Mouse (Mus musculus): Measurements from ENCODE around the gene Nbea. TPM values are rescaled to one million over a fixed set of nuclear protein-coding genes. Genes with fewer than 3 reads are reported as not detected.
A peak's percentile ranks its signal among the peaks of the same experiment; 100 is the strongest.
"Not testable (repeated sequence)": the region's sequence is repeated elsewhere in the genome, so short reads cannot be mapped to it uniquely, and the experiment has no call there.

The Nbea gene
- total RNA-seq, 2 experiments from 2014 or later: 198 to 199 TPM

DNA sequence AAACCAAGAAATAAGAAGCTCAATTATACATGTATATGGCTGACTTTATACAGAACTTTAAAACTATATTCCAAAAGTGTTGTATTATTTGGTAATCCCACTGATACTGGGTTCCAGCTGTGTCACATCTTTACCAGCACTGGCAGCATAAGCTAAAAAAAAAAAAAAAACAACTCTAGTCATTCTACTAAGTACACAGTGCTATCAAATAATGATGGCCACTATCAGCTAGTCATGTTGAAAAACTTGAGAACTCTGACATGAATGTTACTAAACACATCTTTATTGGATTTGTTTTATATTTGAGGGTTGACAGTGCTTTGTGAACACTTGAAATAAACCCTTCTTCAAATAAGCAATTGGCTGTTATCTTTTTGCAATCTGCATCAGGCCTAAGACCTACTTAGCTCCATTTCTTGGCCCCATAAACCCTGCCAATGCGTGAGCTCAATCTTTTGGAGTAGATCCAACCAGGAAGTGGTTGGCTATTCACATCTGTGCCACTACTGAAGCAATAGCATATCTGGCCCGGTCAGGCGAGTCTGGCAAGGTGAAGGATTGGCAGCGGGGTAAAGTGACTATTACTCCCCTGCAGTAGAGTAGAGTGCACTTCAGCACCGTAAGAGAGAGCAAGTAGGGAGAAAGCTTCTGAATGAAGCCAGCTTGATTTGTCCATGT, 137.7 kb downstream of the Nbea start:
- intact Hi-C loops (cut with DNase I): no loop called here
- DNase-seq (ENCODE audit: low spot score in 2 of 2): no peak

DNA sequence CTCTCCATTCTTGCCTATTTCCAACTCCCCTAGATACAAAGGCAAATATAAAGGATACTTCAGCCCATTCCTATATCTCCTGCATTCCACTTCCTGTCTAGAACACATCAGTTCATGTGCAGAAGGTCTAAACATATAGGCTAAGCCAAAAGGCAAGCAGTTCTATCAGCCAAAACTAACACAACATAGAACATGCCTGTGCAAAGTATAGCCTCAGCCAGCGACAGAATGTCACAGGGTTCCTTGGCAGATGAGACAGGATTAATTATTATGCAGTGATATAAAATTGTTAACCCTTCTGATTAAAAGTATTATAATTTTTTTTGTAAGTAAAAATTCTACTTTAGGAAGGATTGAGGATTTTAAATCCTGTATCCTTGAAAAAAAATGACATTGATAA, 140.4 kb downstream of the Nbea start:
- intact Hi-C loops (cut with DNase I): no loop called here
- no peak for DNase-seq (ENCODE audit: low spot score in 2 of 2)

DNA sequence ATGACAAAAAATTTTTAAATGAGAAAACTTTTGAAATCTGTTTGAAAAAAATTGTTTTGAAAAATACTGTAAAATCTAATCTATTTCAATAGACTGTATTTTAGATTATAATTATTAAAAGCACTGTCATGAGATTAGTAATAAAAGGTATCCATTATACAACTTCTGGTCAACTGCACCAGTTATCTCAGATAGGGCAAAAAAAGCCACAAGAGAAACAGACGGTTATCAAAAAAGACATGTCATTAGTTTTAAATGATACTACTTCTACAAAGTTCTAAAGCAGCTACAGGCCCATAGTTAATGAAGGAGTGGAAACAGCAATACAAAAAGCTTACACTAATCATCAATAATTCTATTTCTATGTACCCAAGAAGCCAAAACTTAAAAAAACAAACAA, 144.0 kb downstream of the Nbea start:
- DNase-seq (ENCODE audit: low spot score in 2 of 2): no peak
- intact Hi-C loops (cut with DNase I): no loop called here

DNA sequence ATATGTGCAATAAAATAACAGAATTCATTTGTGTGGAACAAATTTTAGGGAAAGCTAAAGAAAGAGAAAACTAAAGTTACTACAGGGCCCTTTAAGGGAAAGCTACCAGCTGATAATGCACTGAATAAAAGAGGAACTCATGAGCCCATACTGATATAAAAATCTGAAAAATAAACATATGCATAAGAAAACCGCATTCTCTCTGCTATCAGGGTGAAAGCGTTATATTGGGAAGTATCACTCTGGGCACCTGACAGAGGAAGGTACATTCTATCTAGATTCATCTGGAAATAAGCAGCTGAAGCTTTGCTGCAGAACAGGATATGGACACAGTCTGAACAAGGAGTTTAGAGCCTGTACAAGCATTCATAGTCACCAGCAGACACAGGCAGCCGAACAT, 148.9 kb downstream of the Nbea start:
- no peak for DNase-seq (ENCODE audit: low spot score in 2 of 2)
- intact Hi-C loops (cut with DNase I): no loop called here

DNA sequence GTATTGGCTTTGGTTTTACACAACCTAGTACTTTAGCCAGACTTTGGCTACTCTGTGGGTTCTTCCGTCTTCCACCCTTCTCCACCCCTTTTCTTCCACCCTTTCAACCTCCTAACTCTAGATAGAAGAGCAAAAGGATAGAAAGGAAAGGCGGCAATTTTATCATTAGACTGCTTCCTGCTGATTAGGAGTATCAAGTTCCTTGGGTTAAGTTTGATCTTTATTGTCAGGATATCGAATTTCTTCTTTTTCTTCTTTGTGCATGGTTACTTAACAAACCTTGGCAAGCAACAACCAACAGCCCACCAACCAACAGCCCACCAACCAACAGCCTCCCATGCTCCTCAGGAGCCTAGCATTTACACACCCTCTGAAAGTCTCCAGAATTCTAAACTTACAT, 165.0 kb downstream of the Nbea start:
- no peak for DNase-seq (ENCODE audit: low spot score in 2 of 2)
- intact Hi-C loops (cut with DNase I): no loop called here

DNA sequence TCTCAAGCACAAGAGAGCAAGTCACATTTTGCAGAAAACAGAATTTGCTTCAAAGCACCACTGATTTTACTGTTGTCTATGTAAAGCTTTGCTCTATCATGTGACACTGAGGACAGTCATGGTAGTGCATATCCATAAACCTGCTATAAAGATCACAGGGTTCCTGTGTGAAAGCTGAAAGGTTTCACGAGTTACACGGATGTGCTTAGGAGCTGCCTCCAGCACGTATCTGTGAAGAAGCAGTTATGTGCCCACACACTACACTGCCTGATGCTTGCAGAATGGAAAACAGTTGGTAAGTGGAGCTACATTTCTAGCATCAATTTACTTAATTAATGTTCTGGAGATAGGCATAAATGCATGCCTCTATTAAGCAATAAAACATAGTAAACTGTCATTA, 172.4 kb downstream of the Nbea start:
- intact Hi-C loops (cut with DNase I): no loop called here
- peak in 1 of 2 experiments; percentile 21 for DNase-seq (ENCODE audit: low spot score in 2 of 2)

DNA sequence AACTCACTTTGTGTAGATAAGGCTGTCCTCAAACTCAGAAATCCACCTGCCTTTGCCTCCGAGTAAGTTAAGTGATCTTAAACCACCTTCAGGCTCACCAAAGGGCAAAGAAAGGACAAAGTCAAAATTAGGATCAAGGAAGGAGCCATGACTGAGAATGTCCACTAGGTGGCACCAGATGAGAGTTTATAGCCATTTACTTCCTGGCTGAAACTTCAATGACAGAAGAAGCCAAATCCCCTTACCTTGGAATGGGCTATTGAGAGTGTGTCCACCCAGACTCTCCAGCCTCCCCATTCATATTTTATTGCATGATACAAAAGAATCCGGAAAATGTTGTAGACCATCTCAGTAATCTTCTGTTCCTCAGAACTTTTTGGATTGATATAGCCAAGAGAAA, 175.5 kb downstream of the Nbea start:
- intact Hi-C loops (cut with DNase I): loop anchor here (2.0 to 10.0 kb wide), 3 partner anchors 174 to 1437 kb away; partner anchors contain the start of gene Nbea
- peak; percentile 62 for DNase-seq (ENCODE audit: low spot score in 2 of 2)

DNA sequence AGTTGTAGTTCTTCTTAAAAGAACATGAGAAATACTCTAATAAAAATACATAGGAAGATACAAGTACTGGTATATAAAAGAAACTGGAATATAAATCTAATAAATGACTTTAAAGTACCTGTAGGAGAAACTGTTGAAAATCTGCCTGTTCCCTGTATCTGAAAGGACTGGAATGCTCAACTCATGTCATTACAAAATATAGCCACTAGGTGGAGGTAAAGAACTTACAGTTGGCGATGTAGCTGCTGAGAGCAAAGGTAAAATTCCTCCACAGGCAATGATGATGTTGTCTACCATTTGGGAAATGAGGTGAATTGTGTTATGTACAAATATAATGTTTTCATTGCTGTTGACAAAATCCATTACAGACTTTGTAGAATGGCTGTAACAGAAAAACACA, 183.2 kb downstream of the Nbea start:
- intact Hi-C loops (cut with DNase I): loop anchor here (10.0 kb wide), 1 partner anchor 1445 kb away; no protein-coding TSS in a partner anchor
- DNase-seq (ENCODE audit: low spot score in 2 of 2): peak in 1 of 2 experiments; percentile 85

DNA sequence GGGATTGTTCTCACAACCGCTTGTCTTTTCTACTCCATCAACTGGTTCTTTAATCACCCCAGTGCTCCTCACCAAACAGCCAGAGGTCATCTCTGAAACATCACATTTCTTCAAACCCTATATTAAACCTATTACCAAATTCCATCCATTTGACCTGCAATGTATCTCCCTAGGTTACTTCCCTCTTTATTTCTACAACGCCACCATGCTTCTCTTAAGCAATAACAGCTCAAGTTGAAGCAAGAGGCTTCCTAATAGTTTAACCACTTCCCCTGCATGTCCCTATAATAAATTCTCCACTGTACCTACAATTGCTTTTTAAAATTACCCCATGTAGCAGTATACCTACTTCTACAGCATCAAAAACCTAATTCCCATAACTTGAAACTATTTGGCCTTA, 205.1 kb downstream of the Nbea start:
- DNase-seq (ENCODE audit: low spot score in 2 of 2): no peak
- intact Hi-C loops (cut with DNase I): no loop called here

DNA sequence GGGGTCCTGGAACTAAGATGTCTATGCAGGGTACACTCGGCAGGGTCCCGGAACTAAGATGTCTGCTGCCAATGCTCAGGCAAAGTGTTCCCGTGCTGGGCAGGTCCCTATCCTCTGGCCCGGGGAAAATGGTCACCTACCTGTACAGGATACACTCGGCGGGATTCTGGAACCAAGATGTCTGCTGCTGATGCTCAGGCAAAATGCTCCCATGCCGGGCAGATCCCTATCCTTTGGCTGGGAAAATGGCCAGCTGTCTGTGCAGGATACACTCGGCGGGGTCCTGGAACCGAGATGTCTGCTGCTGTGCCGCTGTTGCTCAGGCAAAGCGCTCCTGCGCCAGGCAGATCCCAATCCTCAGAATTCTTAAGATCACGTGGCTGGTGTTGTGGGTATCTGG, 206.5 kb downstream of the Nbea start:
- intact Hi-C loops (cut with DNase I); DNase-seq (ENCODE audit: low spot score in 2 of 2): not testable (repeated sequence)

DNA sequence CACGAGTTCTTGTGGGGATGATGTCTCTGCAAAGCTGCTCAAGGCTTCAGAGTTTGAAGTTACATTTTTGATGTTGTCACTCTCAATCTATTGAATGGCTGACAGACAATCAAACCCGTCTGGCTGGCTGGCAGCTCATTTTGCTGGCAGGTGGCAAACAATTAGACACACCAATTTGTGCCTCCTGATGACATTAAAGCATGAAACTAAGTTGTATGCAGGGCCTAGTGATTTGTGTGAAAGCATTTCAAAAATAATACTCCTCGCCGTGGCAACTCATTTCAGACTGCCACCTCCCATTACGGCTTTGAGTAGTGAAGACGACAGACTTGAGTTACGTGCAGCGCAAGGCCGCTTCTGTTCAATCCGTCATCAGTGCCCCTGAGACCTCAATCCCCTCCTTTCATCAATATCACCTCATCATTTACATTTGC, 217.8 kb downstream of the Nbea start:
- DNase-seq (ENCODE audit: low spot score in 2 of 2): no peak
- intact Hi-C loops (cut with DNase I): no loop called here

DNA sequence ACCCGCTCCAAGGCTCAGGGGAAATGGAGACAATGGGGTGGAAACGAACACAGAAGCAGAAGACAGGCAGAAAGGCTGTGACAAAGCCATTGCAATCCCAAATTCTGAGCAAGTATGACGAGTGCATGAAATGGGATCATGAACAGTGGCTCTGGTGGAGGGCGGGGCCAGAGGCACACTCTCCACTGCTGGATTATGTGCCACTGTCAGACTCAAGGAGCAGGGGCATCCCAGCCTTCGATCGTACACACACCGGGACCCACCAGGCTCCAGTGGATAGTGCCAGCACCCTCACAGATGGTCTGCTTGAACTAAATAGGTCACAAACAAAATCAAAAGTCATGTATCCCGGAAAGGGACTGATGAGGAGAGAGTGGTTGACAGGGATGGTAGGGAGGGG, 220.5 kb downstream of the Nbea start:
- DNase-seq (ENCODE audit: low spot score in 2 of 2): no peak
- intact Hi-C loops (cut with DNase I): no loop called here

DNA sequence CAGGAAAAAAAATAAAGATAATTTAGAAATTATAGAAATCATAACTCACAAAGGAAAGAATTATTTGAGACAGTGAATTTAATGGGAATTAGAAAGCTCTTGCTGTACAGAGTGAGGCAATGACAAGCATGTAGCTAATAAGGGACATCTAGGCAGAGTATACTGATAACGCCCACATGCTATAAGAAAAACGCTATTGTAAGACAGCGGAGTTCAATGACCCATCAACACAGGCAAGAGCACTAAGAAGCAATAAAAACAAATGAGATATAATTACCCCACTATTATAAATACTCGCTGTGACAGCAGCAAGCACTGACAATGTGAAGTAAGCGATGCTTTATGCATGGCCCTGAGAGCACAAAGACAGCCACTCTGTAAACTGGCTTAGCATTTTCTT, 233.5 kb downstream of the Nbea start:
- intact Hi-C loops (cut with DNase I): no loop called here
- no peak for DNase-seq (ENCODE audit: low spot score in 2 of 2)

DNA sequence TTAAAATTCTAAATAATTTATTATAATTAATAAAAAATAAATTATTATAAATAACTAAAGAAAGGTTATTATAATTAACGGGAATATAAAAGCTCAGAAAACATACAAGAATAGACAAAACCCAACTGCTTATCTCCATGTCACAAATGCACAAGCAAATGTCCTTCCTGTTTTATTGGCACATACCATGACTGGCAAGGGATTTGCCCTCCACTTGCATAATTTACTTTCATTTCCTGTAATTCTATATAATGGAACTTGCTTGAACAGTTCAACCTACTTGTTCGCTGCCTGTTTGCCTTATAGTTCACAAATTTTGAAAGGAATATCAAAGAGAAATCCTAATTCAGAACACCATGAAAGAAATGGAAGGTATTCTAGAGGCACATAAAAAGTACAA, 234.4 kb downstream of the Nbea start:
- DNase-seq (ENCODE audit: low spot score in 2 of 2): no peak
- intact Hi-C loops (cut with DNase I): no loop called here

DNA sequence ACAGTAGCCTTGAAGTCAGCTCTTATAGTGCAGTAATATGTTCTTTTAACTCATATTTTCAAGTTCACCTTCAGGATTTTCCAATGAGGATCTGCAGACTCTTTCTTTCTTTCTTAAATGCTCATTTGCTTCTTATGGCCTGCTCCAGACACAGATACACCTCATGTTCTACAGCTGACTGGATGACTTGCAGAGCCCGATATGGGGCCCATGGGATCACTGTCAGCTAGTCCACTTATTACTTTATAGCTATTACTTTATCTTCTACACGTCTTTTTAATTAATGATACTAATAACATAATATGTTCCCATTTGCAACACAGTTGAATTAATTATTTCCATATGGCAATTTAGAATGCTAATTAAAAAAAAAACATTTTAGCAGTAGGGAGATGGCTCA, 256.2 kb downstream of the Nbea start:
- no peak for DNase-seq (ENCODE audit: low spot score in 2 of 2)
- intact Hi-C loops (cut with DNase I): no loop called here

DNA sequence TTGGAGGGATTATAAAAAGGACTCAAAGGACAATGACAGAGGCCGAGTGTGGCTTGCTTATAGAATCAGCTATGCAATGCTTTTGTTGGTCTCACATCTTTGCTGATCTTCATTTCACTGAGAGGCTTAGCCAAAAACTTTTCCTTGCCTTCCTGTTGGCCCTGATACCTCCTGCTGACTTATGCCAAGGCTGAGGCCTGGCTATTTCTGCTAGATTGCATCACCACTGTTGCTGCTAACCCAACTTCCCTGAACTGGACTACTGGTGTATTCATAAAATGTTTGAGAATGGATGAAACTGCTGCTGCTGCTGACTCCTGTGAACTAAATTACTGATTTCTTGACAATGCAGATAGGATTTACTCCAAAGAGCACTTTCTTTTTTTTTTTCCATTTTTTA, 274.2 kb downstream of the Nbea start:
- intact Hi-C loops (cut with DNase I): no loop called here
- no peak for DNase-seq (ENCODE audit: low spot score in 2 of 2)

DNA sequence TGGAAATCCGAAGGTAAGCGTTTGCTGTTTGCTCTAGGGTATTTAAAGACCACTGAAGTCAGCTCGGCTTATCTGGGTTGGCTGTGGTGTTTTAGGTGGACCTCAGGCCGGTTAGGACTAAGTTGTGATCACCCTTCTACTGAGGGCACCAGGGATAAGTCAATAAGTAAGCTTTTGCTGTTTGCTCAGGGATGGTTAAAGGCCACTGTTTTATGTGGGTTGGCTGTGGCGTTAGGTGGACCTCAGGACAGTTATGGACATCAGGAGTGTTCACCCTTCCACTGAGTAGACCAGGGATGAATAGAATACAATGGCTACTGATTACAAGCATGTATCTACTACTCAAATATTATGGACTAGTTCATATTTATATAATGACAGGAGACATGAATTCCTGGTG, 292.9 kb downstream of the Nbea start:
- DNase-seq (ENCODE audit: low spot score in 2 of 2): no peak
- intact Hi-C loops (cut with DNase I): no loop called here

DNA sequence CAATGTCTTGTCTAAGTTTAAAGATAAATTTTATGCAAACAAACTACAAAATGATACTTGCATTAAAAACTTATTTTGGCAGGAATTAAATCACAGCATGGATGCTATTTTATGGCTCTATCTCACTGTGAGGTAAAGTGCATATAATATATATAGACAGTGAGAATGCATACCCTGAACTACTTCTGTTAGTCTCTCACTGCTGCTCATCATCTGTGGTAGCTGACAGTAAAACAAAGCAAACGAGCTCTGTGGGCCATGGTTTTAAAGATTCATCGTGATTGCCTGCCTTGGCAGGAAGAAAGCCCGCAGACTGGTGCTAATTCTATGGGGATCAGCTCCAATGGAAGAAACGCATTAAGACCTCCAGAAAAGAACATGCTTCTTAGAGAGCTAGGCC, 294.3 kb downstream of the Nbea start:
- intact Hi-C loops (cut with DNase I): no loop called here
- DNase-seq (ENCODE audit: low spot score in 2 of 2): peak in 1 of 2 experiments; percentile 13

DNA sequence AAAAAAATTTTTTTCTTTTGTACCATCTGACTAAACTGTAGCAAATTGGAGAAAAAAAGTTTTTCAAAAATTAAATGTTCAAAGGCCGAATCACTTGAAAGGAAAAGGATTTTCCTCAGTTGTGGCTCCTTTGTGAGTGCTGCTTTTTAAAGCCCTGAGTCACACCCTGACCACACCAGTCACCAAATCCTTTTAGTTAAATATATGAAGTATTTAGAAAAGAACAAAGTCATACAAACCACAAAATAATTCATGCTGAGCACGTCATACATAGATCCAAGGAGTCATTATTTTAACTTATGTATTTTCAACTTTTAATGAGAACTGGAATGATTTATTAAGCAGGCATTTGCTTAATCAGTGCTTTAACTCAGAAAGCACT, 295.7 kb downstream of the Nbea start:
- intact Hi-C loops (cut with DNase I): no loop called here
- no peak for DNase-seq (ENCODE audit: low spot score in 2 of 2)

DNA sequence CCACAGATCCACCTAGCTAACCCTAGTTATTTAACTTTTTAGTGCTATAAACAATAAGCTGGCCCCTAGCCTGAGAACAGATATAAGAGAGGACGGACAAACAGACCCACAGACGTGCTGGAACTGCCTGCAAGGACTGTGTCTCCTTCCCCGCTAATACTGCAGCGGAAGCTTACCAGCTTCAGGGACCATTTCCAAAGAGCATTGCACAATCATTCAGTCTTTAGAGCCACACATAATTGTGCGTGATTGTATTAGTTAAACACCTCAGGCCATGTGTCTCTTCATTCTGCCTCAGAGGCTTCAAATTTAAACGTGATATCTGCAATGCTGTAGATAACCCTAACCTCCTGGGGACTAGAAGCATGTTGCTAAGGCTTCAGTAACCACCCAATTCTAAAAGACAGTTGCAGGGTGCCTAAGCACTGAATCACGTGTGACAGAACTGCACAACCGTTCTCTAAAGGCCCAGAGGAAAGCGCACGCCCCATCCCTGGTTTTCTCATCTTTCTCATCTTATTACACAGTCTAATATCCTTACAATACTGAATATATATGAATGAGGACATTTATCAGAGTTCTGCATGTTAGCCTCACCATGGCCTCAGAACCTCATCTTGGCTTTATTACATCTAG, 296.2 kb downstream of the Nbea start:
- no peak for DNase-seq (ENCODE audit: low spot score in 2 of 2)
- intact Hi-C loops (cut with DNase I): no loop called here

Data from left cerebral cortex, postnatal 14 days (tissue).